Mouse (Mus musculus) retina, embryonic 14.5 days (tissue): ENCODE data around the gene Kcns1.

ENCODE experiments used
- DNase-seq: peaks from one replicate; pipeline ENCODE4 v3.0.0-alpha.2; 2015; ENCODE audit warnings: low spot score

Gene Kcns1

DNA sequence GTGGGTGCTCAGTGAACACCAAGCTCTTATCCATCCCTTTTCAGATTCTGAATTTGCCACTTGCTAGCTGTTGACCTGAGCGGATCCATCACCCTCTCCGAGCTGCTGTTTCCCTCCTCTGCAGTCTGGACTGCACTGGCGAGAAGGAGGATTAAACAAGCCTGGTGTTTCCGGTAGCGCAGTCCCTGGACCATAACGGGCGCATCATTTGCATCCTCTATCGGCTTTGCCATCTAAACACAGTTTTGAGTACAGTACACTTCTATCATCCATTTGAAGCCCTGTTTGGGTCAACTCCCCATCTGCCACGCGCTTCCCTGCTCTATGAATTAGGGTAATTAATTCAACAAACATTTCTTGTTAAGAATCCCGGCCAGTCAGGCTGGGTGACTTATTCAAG, 587 bp downstream of the Kcns1 start:
- no peak for DNase-seq

DNA sequence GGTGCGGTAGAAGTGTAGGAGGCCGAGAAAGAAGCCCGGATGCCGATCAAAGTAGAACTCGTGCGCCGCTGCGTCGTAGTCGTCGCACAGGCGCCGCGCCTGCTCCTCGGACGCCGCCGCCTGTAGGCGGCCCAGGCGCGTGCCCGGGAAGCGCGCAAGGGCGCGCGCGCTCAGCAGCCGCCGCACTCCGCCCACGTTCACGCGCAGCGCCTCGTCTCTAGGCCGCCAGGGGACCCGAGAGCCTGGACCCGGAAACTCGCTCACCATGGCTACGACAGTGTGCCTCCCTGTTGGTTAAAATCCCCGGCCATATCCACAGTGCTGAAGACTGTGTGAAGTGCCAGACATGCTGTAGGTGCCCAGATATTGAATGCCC, 2.4 kb downstream of the Kcns1 start:
- peak; percentile 41 for DNase-seq

DNA sequence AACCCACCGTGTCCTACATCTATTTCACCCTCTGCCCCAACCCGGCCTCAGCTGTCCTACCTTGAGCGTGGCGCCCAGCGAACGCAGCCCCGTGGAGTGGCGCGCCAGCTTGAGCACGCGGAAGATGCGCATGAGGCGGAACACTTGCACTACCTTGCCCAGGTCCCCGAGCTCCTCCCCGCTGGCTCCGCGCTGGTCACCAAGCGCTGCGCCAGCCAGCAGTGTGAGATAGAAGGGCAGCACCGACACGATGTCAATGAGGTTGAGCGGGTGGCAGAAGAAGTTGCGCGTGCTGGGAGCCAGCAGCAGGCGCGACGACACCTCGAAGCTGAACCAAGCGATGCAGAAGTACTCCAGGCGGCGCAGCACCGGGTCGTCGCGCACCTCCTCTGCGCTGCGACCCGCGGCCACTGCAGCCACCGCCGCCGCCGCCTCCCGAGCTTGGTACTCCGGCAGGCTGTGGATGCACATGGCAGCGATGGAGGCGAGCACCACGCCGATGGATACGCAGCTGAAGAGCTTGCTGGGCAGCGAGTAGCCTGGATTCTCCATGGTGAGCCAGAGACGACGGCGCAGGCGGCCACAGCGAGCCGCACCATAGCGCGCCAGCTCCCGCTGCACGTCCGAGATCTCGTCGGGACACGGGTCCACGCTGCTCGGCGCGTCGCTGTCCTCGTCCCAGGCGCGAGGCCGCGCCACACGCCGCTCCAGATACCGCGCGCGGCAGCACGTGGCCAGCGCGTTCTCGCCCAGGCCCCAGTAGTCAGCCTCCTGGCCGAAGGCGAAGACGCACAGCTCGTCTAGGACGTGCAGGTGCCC, 3.0 kb downstream of the Kcns1 start:
- no peak for DNase-seq

DNA sequence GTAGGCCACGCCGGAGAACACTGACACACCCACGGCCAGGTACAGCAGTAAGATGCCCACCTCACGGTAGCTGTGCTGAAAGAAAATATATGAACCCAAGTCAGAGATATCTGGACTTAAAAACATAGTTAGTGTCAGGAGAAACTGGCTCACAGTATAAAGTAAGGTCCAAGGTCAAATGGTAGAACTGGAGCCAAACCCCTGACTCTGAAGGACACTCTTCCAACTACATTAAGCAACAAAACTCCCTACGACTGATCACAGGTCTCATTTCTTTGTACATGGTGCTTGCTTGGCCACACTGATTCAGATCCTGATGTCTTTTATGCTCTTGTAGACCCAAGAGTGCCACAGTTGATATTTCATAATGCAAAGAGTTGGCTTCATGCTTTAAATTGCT, 6.0 kb downstream of the Kcns1 start:
- DNase-seq, result no peak

DNA sequence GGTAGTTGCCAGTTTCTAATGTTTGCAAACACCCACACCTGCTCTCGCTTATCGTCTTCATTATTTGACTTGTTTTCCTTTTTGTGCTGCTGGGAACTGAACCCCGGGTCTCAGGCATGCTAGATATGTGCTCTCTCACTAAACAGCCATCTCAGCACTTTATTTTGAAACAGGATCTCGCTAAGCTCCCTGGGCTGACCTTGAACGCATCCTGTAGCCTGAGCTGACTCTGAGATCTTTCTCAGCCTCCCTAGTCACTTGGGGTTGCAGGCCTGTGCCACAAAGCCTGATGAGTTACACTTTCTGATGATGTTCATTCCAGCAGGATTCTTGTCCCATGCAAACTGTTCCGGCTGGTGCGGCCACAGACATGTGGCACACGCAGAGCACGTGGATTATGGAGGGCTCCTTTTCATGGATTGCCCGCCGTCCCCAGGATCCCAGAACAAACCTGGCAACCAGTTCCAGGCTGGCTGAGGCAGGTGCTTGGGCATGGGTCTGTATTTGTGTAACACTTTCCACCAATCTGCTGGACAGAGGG, 9.3 kb downstream of the Kcns1 start:
- no peak for DNase-seq

DNA sequence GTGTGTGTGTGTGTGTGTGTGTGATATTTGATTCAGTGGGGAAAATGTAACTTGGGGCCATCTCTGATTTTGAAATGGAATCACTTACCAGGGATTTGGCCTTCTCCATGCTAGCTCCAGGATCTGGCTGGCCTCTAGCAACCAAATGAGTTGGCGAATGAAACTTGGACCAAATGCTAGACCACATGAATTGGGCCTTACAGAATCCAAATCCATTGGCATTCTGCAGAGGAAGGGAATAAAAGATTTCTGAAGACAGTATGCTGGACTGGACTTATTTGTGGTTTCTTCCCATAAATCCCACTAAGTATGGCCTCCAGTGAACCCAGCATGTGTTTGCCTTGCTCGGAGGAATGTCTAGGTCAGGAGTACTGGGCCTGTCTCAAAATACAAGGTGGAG, 12.1 kb downstream of the Kcns1 start:
- no peak for DNase-seq

DNA sequence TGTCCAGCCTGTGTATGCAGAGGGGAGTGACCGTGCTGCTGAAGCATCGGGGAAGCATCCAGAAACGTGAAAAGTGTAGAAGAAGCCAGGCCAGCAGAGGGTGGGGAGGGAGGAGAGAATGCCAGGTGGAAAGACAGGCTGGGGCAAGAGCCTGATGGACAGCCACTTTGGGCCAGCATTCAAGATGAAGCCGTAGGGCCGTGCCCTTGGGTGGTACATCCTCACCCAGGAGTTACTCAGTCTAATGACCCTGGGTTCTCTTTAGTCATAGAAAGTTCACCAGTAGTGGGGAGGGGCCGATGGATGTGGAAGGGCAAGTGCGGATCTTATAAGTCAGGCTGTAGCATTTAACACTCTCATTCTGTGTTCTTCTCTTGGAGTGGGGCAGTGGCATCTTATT, 14.8 kb downstream of the Kcns1 start:
- no peak for DNase-seq

DNA sequence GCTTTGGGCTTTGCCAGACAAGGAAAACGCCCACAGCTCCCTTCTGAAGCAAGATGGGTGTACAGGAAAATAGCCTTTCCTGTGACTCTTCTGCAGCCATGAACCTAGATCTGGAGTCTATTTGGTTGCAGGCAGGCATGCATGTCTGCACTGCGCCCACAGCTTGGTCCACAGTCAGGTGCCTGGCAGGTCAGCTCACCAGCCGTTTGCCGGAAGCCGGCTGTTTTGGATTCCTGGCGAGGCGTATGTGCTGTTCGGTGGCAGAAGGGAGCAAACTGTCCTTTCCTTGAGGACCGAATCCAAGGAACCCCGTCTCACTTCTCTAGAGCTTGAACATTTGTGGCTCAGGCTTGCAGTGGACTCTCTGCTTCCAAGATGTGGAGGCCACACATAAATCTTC, 16.9 kb downstream of the Kcns1 start:
- no peak for DNase-seq

DNA sequence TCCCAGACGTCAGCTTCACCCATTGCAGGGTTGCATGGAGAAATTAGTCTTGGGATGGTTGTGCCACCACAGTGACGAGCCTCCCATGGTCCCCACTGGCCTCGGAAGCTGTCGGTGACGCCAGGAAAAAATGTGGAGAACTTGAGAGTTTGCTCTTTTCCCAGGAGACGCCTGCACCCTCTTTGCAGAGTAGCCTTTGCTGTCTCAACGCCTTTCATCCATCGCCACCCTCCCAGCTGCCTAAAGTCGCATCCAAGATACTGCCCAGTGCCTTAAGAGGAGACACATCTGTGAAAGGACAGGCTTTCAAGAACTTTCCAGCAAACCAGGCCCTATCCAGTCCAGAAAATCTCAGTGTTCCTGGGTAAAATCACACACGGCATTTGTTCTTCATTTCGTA, 18.6 kb downstream of the Kcns1 start:
- no peak for DNase-seq

DNA sequence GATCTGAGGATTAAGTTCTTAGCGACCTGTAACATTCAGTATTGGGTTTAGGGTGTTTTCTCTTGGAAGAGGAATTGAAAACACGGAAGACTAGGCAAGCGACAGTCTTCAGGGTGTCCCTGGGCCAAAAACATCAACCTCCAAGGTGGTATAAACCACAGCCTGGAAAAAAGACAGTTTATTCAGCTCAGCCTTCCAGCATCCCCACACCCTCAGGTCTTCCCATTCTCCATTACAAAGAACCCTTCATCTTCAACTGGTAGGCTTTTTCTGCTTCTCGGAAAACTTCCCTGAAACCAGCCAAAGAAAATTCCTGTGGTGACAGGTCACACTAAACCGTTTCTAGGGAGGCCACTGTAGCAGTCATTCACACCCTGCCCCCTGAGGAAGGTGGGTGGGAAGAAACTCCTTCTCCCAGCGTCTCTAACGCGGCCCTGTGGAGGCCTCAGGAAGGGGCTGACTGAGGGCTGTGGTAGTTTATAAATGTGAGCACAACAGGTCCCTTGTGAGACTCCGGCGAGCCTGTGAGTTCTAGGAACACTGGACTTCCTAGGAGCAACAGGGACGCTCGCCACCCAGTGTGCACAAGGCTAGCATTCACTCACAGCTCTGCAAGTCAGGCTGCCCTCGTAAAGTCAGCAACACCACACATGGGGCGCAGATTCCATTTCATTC, 20.7 kb downstream of the Kcns1 start:
- DNase-seq, result no peak

DNA sequence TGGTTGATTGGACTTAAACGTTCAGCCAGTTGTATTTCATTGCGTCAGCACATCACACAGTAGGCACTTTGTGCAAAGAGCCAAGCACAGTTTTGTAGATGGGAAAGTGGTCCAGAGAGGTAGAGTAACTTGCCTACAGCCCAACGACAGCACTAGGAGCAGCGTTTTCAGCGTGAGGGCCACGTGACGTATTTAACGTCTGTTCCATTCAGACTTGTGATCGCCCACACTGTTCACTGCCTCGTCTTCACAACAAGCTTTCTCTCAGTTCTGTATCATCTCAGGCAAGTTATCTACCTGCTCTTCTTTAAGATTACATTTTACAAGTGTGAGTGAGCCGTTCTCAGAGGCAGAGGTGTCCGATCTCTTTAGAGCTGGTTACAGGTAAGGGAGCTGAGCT, 24.4 kb downstream of the Kcns1 start:
- DNase-seq, result no peak

DNA sequence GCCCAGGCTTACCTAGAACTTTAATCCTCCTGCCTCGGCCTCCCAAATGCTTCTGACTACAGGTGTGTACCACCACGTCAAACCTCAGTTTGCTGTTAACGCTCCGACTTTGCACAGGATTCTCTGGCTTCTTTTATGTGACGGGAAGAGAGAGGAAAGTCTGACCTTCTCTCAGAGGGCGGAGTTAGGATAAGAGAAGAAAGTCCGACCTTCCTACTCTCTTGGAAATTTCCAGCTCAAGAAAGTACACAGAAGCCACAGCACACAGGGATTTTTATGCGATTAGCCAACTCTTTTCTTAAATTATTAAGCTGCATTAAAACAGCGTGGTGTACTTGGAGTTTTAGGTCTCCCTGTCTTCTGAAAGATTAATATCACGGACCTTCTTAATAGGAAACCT, 26.4 kb downstream of the Kcns1 start:
- DNase-seq, result no peak

DNA sequence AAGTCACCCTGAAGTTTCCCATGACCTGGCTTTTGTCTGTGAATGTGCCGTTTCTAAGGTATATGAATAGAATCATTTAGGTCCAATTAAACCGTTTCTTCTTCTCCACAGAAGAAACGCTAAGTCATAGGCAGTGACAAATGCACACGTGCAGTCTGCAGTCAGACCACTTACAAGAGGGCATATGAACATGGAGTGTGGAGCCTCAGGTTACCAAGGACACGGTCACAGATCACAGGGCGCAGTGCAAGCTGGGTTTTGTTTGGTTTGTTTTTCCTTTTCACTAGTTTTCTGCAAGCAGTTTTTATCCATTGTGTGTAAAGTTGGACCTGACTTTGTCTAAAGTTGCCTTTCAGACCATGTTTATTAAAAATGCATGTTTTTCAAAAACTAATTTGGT, 26.9 kb downstream of the Kcns1 start:
- DNase-seq, result no peak

DNA sequence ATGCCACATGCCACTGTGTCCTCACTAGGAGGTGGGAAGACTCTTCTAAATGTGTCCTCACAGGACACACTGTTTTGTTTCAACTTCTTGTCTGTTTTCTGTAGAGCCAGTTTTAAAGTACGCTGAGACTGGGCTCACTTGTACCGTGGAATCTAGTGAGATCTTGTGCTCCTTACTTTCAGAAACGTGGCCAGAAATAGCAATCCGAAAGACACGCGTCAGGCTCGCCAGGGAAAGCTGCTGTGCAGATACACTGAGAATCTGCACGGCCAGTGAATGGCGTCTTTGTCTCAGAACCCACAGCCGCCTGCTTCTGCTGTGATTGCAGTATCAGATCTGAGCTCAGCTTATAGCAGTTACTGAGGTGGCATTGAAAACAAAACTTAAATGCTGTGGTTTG, 28.9 kb downstream of the Kcns1 start:
- no peak for DNase-seq

DNA sequence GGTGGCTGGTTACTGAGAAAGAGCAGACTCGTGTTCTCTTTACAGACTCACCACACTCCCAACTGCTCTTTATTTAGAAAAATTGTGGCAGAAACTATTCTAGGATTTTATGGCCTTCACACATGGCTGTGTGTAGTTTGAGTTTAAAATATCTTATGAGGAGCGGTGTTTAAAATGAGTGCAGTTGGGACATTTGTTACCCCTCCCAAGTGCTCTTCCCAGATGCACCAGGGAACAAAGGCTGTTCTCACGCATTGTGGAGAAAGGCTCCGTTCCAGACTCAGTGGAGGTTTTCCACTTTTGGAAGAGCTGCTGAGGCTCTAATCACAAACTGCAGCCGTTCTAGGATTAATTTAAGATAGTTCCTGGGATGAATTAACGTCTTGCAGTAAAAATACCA, 33.2 kb downstream of the Kcns1 start:
- DNase-seq, result no peak

DNA sequence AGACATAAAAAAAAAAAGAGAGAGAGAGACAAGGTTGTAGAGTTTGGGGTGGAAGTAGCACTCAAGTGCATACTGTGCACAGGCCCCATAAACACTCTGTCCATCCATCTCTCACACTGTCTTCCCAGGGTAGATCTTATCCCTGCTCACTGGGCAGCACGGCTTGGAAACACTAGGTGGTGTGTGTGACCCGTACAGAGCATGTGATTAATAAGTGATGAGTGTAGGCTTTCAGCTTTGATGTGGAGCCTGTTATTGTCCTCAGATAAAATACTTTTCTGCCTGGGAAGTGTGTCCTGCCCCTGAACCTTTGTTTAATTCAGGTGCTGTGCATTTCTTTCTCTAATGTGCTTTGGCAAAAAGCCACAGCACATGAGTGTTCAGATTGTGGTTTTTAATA, 34.5 kb downstream of the Kcns1 start:
- DNase-seq, result peak; percentile 45

DNA sequence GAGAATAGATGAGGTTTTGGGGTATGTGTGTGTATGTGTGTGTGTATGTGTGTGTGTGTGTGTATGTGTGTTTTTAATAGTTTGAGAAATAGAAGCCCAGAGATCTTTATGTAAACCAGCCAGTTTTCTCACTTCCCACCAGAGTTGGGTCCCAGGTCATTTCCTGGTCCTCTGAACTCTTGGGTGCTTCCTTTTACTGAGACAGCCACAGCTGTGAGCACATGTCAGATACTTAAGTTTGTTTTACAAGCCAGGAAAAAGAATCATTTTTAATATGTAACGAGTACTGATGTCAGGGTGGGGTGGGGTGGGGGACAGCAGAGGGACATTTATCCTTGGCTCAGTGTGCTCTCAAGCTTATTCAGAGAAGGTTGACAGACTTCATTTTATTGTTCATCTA, 35.5 kb downstream of the Kcns1 start:
- no peak for DNase-seq

DNA sequence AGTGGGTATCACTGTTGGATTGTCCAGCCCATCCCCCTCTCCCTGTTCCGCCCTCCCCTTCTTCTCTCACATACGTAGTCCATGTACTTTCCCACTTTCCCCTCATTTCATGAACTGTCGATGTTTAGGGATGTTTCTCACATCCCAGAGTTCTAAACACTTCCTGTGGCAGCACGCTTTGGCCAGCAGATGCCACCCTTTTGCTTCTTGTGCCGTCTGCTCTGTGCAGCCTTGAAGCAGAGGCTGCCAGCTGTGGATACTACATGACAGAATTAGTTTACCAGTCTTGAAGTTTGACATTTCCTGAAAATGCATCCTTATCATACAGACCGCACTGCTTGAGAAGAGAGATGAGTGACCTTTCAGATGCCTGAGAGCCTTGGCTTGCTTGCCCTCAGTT, 36.4 kb downstream of the Kcns1 start:
- peak; percentile 37 for DNase-seq

DNA sequence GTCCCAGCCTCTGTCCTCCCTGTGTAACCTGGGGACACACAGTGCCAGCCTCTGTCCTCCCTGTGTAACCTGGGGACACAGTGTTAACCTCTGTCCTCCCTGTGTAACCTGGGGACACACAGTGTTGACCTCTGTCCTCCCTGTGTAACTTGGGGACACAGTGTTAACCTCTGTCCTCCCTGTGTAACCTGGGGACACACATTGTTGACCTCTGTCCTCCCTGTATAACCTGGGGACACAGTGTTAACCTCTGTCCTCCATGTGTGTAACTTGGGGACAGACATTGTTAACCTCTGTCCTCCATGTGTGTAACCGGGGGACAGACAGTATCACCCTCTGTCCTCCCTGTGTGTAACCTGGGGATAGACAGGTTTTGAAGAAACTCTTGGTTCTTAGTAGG, 39.3 kb downstream of the Kcns1 start:
- no peak for DNase-seq

DNA sequence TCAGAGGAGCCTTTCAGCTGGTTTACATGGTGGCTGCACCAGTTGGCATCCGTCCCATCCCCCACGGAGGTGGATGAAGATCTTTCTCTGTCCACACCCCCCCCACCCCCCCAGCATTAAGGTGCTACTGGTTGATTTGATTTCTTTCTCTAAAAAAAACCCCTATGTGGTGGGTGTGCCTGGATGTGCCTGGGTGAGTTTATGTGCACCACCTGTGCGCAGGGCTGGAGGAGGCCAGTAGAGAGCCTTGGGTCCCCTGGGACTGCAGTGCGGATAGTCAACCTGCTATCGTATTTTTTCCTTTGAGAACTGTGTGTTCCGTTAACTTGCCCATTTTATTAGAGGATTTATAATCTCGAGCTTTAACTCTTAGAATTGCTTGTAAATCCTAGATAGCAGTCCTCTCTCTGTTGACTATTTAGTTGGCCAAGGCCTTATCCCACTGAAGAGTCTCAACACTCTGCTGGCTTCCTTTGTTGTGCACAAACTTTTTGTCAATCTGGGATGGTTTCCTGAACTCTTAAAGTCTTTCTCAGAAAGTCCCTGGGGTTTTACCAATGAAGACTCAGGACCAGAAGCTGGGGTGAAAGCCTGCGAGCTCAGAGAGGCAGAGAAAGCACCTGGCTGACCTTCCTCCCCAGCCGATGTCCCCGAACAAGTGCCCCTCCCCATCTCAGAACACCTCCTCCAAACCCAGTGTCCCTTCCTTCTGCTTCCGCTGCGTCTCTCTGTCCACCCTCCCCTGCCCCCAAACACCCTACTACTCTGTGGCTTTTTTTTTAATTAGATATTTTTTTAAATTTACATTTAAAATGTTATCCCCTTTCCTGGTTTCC, 42.1 kb downstream of the Kcns1 start:
- DNase-seq, result no peak

DNA sequence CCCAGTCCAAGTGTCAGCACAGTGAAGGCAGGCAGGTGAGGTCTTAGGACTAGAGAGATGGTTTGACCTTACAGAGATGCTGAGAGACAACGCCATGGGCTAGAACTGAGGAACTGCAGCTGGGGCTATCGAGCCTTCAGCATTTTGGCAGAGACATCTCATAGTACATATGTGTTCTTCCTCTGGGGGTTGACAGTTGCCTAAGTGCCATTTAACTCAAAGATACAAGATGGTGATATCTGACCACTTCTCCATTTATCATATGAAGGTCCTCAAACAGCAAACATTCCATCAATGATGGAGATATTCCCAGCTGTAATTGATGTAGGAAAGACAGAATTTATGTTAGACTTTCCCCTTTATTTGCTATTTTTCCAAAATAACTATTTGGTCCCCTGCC, 43.6 kb downstream of the Kcns1 start:
- no peak for DNase-seq

DNA sequence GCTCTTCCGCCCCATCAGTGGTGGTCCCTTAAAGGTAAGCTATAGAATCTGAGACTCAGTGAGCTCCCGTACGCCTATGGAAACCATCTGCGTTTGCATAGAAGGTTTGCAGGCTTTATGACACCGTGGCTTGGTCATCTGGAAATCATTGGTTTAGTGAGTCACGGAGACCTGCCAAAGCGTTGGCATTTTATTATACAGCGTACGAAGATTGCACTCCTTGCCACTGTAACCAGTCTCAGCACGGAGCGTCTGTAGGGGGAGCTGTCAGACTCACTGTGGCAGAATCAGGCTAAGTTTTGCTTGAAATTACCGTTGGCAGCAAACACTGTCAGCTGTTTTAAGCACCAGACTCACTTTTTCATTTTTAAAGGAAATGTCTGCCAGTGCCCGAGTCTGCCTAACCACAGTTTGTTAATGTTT, 44.4 kb downstream of the Kcns1 start:
- peak; percentile 16 for DNase-seq
